Mouse (Mus musculus): ENCODE data around the gene Pagr1b. TPM values are rescaled to one million over a fixed set of nuclear protein-coding genes. Genes with fewer than 3 reads are reported as not detected.

Pagr1b gene
- total RNA-seq, 2 experiments from 2014 or later: not detected

GRCm38 (mm10) chr7:126955125-126955524 lies 61.2 kb downstream of the Pagr1b start:
- ATAC-seq (replicated peaks; ENCODE audit: poor library complexity): peak; percentile 59

GRCm38 (mm10) chr7:126952646-126953045 lies 63.6 kb downstream of the Pagr1b start:
- ATAC-seq (replicated peaks; ENCODE audit: poor library complexity): no peak

GRCm38 (mm10) chr7:126951741-126952140 lies 64.5 kb downstream of the Pagr1b start:
- ATAC-seq (replicated peaks; ENCODE audit: poor library complexity): no peak

Other genes starting within 250 kb of the Pagr1b start
Only the 30 nearest of the 32 such genes appear.
- 0.34 and 0.42 TPM in 2 replicates for gene Tbx6, start 235.0 kb downstream of the Pagr1b start, total RNA-seq (2015)
- 0.14 TPM in 1 of 2 replicates, not detected in the other for gene Tbx6, start 235.0 kb downstream of the Pagr1b start, total RNA-seq (2017)
- gene Ppp4c, start 224.0 kb downstream of the Pagr1b start, total RNA-seq (2015): 209 and 216 TPM in 2 replicates
- gene Ppp4c, start 224.0 kb downstream of the Pagr1b start, total RNA-seq (2017): 113 and 131 TPM in 2 replicates
- not detected in 2 replicates for gene Fam57b, start 218.8 kb downstream of the Pagr1b start, total RNA-seq (2015)
- not detected in 2 replicates for gene Fam57b, start 218.8 kb downstream of the Pagr1b start, total RNA-seq (2017)
- gene 4930451I11Rik, start 184.8 kb downstream of the Pagr1b start, total RNA-seq (2015): not detected in 2 replicates
- not detected in 2 replicates for gene 4930451I11Rik, start 184.8 kb downstream of the Pagr1b start, total RNA-seq (2017)
- not detected in 2 replicates for gene Doc2a, start 169.1 kb downstream of the Pagr1b start, total RNA-seq (2015)
- 0.07 TPM in 1 of 2 replicates, not detected in the other for gene Doc2a, start 169.1 kb downstream of the Pagr1b start, total RNA-seq (2017)
- 21.8 and 27.5 TPM in 2 replicates for gene Hirip3, start 154.5 kb downstream of the Pagr1b start, total RNA-seq (2015)
- 215 and 246 TPM in 2 replicates for gene Hirip3, start 154.5 kb downstream of the Pagr1b start, total RNA-seq (2017)
- gene Ino80e, start 154.1 kb downstream of the Pagr1b start, total RNA-seq (2015): 83.1 and 83.9 TPM in 2 replicates
- gene Ino80e, start 154.1 kb downstream of the Pagr1b start, total RNA-seq (2017): 36.3 and 38.5 TPM in 2 replicates
- 16.5 and 19.4 TPM in 2 replicates for gene Taok2, start 131.8 kb downstream of the Pagr1b start, total RNA-seq (2015)
- gene Taok2, start 131.8 kb downstream of the Pagr1b start, total RNA-seq (2017): 30.2 and 32.6 TPM in 2 replicates
- gene Tmem219, start 93.6 kb downstream of the Pagr1b start, total RNA-seq (2015): 19.1 and 28.8 TPM in 2 replicates
- gene Tmem219, start 93.6 kb downstream of the Pagr1b start, total RNA-seq (2017): 19.8 and 36.4 TPM in 2 replicates
- gene Kctd13, start 87.6 kb downstream of the Pagr1b start, total RNA-seq (2015): 6.6 and 11.5 TPM in 2 replicates
- gene Kctd13, start 87.6 kb downstream of the Pagr1b start, total RNA-seq (2017): 8.9 and 13.2 TPM in 2 replicates
- gene Asphd1, start 66.9 kb downstream of the Pagr1b start, total RNA-seq (2015): not detected in 2 replicates
- not detected in 2 replicates for gene Asphd1, start 66.9 kb downstream of the Pagr1b start, total RNA-seq (2017)
- gene Sez6l2, start 65.9 kb downstream of the Pagr1b start, total RNA-seq (2015): 0.46 and 1.6 TPM in 2 replicates
- 0.34 and 0.37 TPM in 2 replicates for gene Sez6l2, start 65.9 kb downstream of the Pagr1b start, total RNA-seq (2017)
- gene Cdipt, start 40.6 kb downstream of the Pagr1b start, total RNA-seq (2015): 41.2 and 42.3 TPM in 2 replicates
- gene Cdipt, start 40.6 kb downstream of the Pagr1b start, total RNA-seq (2017): 50.1 and 54.7 TPM in 2 replicates
- gene Cdiptos, start 40.4 kb downstream of the Pagr1b start, total RNA-seq (2015): 4.3 and 4.9 TPM in 2 replicates
- gene Cdiptos, start 40.4 kb downstream of the Pagr1b start, total RNA-seq (2017): 0.62 and 3.2 TPM in 2 replicates
- gene Mvp, start 1.9 kb downstream of the Pagr1b start, total RNA-seq (2015): 2.2 and 5.1 TPM in 2 replicates
- gene Mvp, start 1.9 kb downstream of the Pagr1b start, total RNA-seq (2017): 17.4 and 19.2 TPM in 2 replicates
- 44.2 and 55.4 TPM in 2 replicates for gene Pagr1a, start 868 bp upstream of the Pagr1b start, total RNA-seq (2015)
- 39.8 and 48.1 TPM in 2 replicates for gene Pagr1a, start 868 bp upstream of the Pagr1b start, total RNA-seq (2017)
- gene Gm42742, start 4.6 kb upstream of the Pagr1b start, total RNA-seq (2015): 0.69 TPM in 1 of 2 replicates, not detected in the other
- 0.21 and 3.7 TPM in 2 replicates for gene Gm42742, start 4.6 kb upstream of the Pagr1b start, total RNA-seq (2017)
- gene Prrt2, start 4.7 kb upstream of the Pagr1b start, total RNA-seq (2015): 0.74 and 1.1 TPM in 2 replicates
- gene Prrt2, start 4.7 kb upstream of the Pagr1b start, total RNA-seq (2017): 0.44 TPM in 1 of 2 replicates, not detected in the other
- gene Maz, start 10.6 kb upstream of the Pagr1b start, total RNA-seq (2015): 93.4 and 103 TPM in 2 replicates
- gene Maz, start 10.6 kb upstream of the Pagr1b start, total RNA-seq (2017): 64.2 and 64.5 TPM in 2 replicates
- gene Kif22, start 26.0 kb upstream of the Pagr1b start, total RNA-seq (2015): 76.8 and 89.8 TPM in 2 replicates
- gene Kif22, start 26.0 kb upstream of the Pagr1b start, total RNA-seq (2017): 67.8 and 84.8 TPM in 2 replicates
- 4.4 and 4.7 TPM in 2 replicates for gene Zg16, start 70.8 kb upstream of the Pagr1b start, total RNA-seq (2015)
- gene Zg16, start 70.8 kb upstream of the Pagr1b start, total RNA-seq (2017): 1.7 and 4.0 TPM in 2 replicates
- gene AI467606, start 74.9 kb upstream of the Pagr1b start, total RNA-seq (2015): 27.4 and 27.5 TPM in 2 replicates
- 17.5 and 20.6 TPM in 2 replicates for gene AI467606, start 74.9 kb upstream of the Pagr1b start, total RNA-seq (2017)
- gene Qprt, start 105.7 kb upstream of the Pagr1b start, total RNA-seq (2015): 2.0 and 3.5 TPM in 2 replicates
- 1.1 and 1.9 TPM in 2 replicates for gene Qprt, start 105.7 kb upstream of the Pagr1b start, total RNA-seq (2017)
- gene Spn, start 121.3 kb upstream of the Pagr1b start, total RNA-seq (2015): 86.0 and 93.4 TPM in 2 replicates
- gene Spn, start 121.3 kb upstream of the Pagr1b start, total RNA-seq (2017): 294 and 316 TPM in 2 replicates
- gene Cd2bp2, start 179.6 kb upstream of the Pagr1b start, total RNA-seq (2015): 16.8 and 17.4 TPM in 2 replicates
- gene Cd2bp2, start 179.6 kb upstream of the Pagr1b start, total RNA-seq (2017): 56.0 and 65.7 TPM in 2 replicates
- 12.8 and 13.8 TPM in 2 replicates for gene Tbc1d10b, start 192.0 kb upstream of the Pagr1b start, total RNA-seq (2015)
- 34.0 and 36.0 TPM in 2 replicates for gene Tbc1d10b, start 192.0 kb upstream of the Pagr1b start, total RNA-seq (2017)
- 7.8 and 10.6 TPM in 2 replicates for gene Mylpf, start 192.4 kb upstream of the Pagr1b start, total RNA-seq (2015)
- gene Mylpf, start 192.4 kb upstream of the Pagr1b start, total RNA-seq (2017): 6.0 and 6.8 TPM in 2 replicates
- gene Zfp553, start 216.6 kb upstream of the Pagr1b start, total RNA-seq (2015): 6.5 and 9.0 TPM in 2 replicates
- gene Zfp553, start 216.6 kb upstream of the Pagr1b start, total RNA-seq (2017): 13.8 and 15.4 TPM in 2 replicates
- 27.0 and 38.6 TPM in 2 replicates for gene Sept1, start 216.6 kb upstream of the Pagr1b start, total RNA-seq (2015)
- gene Sept1, start 216.6 kb upstream of the Pagr1b start, total RNA-seq (2017): 21.7 and 35.4 TPM in 2 replicates
- gene Zfp771, start 227.8 kb upstream of the Pagr1b start, total RNA-seq (2015): 3.4 and 3.5 TPM in 2 replicates
- 2.7 and 8.0 TPM in 2 replicates for gene Zfp771, start 227.8 kb upstream of the Pagr1b start, total RNA-seq (2017)